1 mouse cellular context compared by ENCODE assay signal in the genomic region with DNA sequence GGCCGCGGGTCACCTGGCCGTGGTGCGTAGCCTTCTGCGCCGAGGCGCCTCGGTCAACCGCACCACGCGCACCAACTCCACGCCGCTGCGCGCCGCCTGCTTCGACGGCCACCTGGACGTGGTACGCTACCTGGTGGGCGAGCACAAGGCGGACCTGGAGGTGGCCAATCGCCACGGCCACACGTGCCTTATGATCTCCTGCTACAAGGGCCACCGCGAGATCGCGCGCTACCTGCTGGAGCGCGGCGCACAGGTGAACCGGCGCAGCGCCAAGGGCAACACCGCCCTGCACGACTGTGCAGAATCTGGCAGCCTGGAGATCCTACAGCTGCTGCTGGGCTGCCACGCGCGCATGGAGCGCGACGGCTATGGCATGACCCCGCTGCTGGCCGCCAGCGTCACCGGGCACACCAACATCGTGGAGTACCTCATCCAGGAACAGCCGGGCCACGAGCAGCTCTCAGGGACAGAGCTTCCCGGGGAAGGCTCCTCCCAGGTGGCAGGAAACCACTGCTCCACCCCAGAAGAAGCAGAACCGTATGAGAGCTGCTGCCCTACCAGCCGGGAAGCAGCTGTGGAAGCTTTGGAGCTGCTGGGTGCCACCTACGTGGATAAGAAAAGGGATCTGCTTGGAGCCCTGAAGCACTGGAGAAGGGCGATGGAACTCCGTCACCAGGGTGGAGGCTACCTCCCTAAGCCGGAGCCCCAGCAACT.
TF ChIP-seq lines count a peak whose summit lies in the region.

No protein-coding gene starts in this region.

TF ChIP-seq in C2C12, 6 proteins besides CTCF, POLR2A, EP300 and RAD21 (continued from another document):
- TF ChIP-seq USF1 (IDR thresholded peaks at IDR 0.05; ENCODE audit: low read depth) = no peak
